Mouse (Mus musculus) kidney, adult 11 months (tissue): Measurements from ENCODE around the gene Dag1.

Experiments used
- DNase-seq: peaks from one replicate; pipeline ENCODE4 v3.0.0; 2022

Gene Dag1

GRCm38 (mm10) chr9:108182806-108183506 is 80.8 kb downstream of the Dag1 start:
- DNase-seq = no peak

- DNase-seq = no peak
Measured at GRCm38 (mm10) chr9:108178391-108178790, 85.4 kb downstream of the Dag1 start.

- no peak for DNase-seq
Measured at GRCm38 (mm10) chr9:108175116-108175838, 88.5 kb downstream of the Dag1 start.

- DNase-seq = peak; percentile 30
Measured at GRCm38 (mm10) chr9:108172777-108173350, 90.9 kb downstream of the Dag1 start.

- DNase-seq = peak; percentile 13
Measured at GRCm38 (mm10) chr9:108169751-108170150, 94.0 kb downstream of the Dag1 start.

- no peak for DNase-seq
Measured at GRCm38 (mm10) chr9:108165143-108165542, 98.6 kb downstream of the Dag1 start.

- DNase-seq = no peak
Measured at GRCm38 (mm10) chr9:108163646-108164284, 100.0 kb downstream of the Dag1 start.

- no peak for DNase-seq
Measured at GRCm38 (mm10) chr9:108157891-108158290, 105.9 kb downstream of the Dag1 start.

GRCm38 (mm10) chr9:108157451-108157850 is 106.3 kb downstream of the Dag1 start:
- no peak for DNase-seq

- DNase-seq = no peak
Measured at GRCm38 (mm10) chr9:108156786-108157185, 107.0 kb downstream of the Dag1 start.

- DNase-seq = no peak
Measured at GRCm38 (mm10) chr9:108154814-108155213, 108.9 kb downstream of the Dag1 start.
